Mouse (Mus musculus): ENCODE data around the gene Ppp5c. TPM values are rescaled to one million over a fixed set of nuclear protein-coding genes. Genes with fewer than 3 reads are reported as not detected.

Ppp5c gene
- total RNA-seq, 2 experiments from 2014 or later = 64.8 to 65.8 TPM

DNA sequence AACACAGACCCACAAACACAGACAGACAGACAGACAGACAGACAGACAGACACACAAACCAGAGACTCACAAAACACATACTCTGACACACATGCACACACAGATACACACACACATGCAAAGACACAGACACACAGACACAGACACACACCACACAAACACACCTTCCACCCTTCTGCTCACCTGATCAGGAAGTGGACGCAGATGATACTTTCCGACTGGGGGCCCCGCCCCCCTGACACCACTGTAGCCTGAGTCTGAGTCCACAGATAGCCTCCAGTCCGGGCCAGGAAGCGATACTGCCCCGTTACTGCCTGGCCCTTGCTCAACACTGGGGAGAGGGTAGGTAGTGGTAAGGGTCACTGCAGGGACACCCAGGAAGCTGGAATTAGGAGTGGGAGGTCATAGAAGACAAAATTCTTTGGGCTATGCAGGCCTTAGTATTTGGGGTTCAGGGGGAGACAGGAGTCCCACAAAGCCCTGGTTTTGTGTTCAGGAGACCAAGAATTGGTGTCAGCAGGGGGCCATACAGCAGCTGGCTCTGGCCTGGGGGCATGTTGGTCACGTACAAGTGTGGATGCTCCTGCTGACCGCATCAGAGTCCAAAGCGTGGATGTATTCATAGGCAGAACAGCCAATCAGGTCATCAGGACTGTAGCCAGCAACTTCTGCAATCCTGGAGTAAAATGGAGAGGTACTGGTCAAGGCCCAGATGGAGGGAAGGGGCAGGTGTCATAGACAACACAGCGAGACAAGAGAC, 20.9 kb upstream of the Ppp5c start:
- no peak for TF ChIP-seq CTCF (IDR thresholded peaks at IDR 0.05)
- Histone ChIP-seq H3K4me3 (no peak overlapping the region), H3K27ac (no peak overlapping the region)
- intact Hi-C loops (cut with DNase I) = loop anchor here (2.0 kb wide), 1 partner anchor 14 kb away; no protein-coding TSS in a partner anchor
- no peak for DNase-seq

DNA sequence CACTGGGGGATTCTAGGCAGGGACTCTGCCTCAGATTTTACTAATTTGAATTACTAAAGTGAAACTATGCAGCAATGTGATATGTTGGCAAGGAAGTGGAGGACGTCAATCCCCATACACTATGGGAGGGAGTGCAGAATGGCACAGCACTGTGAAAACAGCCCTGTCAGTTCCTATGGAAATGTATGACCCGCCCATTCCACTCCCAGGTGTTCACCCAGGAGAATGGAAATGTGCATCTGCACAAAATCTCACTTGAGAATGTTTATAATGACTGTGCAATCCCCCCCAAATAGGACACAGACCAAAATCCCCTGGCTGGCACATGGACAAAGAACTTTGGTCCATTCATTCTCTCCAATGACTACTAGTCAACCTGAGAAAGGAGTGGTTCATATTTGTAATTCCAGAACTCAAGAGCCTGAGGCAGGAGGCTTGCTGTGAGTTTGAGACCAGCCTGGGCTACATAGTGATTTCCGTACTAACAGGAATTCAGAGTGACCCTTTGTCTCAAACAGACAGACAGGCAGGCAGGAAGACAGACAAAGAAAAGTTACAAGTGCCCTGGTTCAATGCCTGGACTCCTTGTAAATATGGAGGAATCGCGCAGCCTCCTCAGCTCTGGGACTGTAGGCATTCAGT, 19.4 kb upstream of the Ppp5c start:
- intact Hi-C loops (cut with DNase I) = no loop called here
- DNase-seq = no peak

DNA sequence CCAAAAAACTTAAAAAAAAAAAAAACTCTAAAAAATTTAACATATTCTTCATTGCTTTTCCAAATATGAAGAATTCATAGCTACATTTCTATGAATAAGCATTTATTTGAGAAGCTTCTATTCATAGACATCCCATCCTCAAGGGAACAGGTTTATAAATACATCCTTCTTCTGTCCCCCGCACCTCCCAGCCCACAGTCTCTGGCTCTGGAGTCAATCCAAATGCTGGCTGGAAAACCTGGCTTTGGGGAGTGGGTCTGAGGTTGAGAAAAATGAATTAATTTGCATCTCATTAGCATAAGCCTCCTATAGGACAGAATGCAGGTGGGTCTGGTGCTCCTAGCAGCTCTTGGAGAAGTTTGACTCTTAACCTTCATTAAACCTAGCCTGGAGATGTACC, 18.0 kb upstream of the Ppp5c start:
- intact Hi-C loops (cut with DNase I) = no loop called here
- no peak for TF ChIP-seq CTCF (IDR thresholded peaks at IDR 0.05)
- no peak overlapping the region for H3K4me3 ChIP-seq
- H3K27ac ChIP-seq = no peak overlapping the region
- no peak for DNase-seq

More for the DNA sequence above, 19.4 kb upstream of the Ppp5c start:
- H3K27ac ChIP-seq = no peak overlapping the region
- no peak overlapping the region for H3K4me3 ChIP-seq
- no peak for TF ChIP-seq CTCF (IDR thresholded peaks at IDR 0.05)

GRCm38 (mm10) chr7:17039373-17039772, 11.6 kb upstream of the Ppp5c start:
- Histone ChIP-seq H3K27ac (no peak overlapping the region), H3K4me3 (no peak overlapping the region)
- no peak for TF ChIP-seq CTCF (IDR thresholded peaks at IDR 0.05)
- intact Hi-C loops (cut with DNase I) = no loop called here
- no peak for DNase-seq

DNA sequence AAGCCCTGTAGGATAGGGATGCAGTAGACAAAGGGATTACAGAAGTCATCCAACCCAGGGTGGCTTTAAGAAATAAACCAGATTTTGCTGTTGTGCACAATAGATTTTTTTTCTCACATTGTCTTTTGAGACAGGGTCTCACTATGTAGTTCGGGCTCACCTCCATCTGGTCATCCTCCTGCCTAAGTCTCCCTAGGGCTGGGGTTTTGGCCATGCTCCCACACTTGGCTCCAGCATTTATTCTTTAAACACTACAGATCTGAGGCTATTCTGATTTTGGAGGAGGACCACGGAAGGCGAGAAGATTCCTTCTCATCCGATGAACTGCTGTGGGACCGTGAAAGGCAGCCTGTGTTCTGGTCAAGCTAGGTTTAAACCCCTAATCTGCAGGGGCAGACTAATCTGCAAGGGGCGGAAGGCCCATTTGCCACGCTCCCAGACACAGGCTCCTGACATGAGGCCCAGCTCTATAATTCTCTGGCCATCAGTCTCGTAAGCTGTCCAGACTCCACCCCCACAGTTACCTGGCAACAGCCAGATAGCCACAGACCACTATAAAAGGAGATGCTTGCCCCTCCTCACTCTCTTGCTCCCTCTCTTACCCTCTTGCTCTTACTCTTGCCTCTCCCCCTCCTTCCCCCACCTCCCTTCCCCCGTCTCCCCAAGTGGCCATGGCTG, 10.4 kb upstream of the Ppp5c start:
- TF ChIP-seq CTCF (IDR thresholded peaks at IDR 0.05) = no peak
- intact Hi-C loops (cut with DNase I) = no loop called here
- no peak overlapping the region for H3K27ac ChIP-seq
- DNase-seq = peak; percentile 6
- no peak overlapping the region for H3K4me3 ChIP-seq

DNA sequence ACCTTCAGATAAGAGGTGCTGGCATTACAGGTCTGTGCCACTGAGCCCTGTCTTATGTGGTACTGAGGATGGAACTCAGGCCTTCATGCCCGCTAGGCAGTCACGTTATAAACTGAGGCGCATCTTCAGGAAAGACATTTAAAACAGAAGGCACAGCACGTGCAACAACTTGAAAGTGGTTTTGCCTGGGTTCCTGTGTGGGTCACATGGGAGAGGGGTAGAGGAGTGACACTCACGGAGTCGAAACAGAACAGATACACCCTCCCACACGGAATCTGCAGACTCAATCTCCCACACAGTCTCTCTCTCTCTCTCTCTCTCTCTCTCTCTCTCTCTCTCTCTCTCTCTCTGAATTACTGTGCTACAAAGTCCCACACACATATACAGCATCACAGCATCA, 2.5 kb upstream of the Ppp5c start:
- Histone ChIP-seq H3K27ac (no peak overlapping the region), H3K4me3 (no peak overlapping the region)
- DNase-seq = no peak
- intact Hi-C loops (cut with DNase I) = no loop called here
- no peak for TF ChIP-seq CTCF (IDR thresholded peaks at IDR 0.05)

DNA sequence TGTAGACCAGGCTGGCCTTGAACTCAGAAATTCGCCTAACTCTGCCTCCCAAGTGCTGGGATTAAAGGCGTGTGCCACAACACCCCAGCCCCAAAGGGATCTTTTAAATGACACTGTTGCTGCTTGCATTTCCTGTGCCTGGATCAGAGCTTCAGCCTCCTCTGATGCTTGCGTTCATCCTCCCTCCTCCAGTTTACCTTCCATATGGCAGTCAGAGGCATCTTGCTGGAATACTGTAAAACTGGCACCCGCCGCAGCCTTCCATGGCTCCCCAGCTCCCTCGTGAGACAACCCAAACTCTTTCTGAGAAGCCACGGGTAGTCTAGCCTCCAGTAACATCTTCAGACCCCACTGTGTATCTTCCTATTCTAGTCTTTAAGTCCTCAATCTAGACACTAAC, 1.2 kb upstream of the Ppp5c start:
- no peak overlapping the region for H3K4me3 ChIP-seq
- peak overlapping the region; percentile 98; the same call in 1 of the 2 replicates for H3K27ac ChIP-seq
- DNase-seq = peak; percentile 14
- TF ChIP-seq CTCF (IDR thresholded peaks at IDR 0.05) = no peak
- intact Hi-C loops (cut with DNase I) = loop anchor here (2.0 kb wide), 1 partner anchor 22 kb away; no protein-coding TSS in a partner anchor

GRCm38 (mm10) chr7:17026710-17027587, 775 bp downstream of the Ppp5c start:
- Histone ChIP-seq H3K4me3 (peak overlapping the region; percentile 87), H3K27ac (peak overlapping the region; percentile 98)
- intact Hi-C loops (cut with DNase I) = no loop called here
- DNase-seq = peak; percentile 7
- peak; percentile 61 for TF ChIP-seq CTCF (IDR thresholded peaks at IDR 0.05)

- no peak for TF ChIP-seq CTCF (IDR thresholded peaks at IDR 0.05)
- Histone ChIP-seq H3K4me3 (peak overlapping the region; percentile 87), H3K27ac (peak overlapping the region; percentile 98)
- intact Hi-C loops (cut with DNase I) = no loop called here
- DNase-seq = peak; percentile 14
Measured at GRCm38 (mm10) chr7:17025896-17026622, 1.7 kb downstream of the Ppp5c start.

GRCm38 (mm10) chr7:17025505-17025894, 2.2 kb downstream of the Ppp5c start:
- H3K4me3 ChIP-seq = peak overlapping the region; percentile 87; the same call in 1 of the 2 replicates
- peak overlapping the region; percentile 80 for H3K27ac ChIP-seq
- intact Hi-C loops (cut with DNase I) = no loop called here
- DNase-seq = no peak
- TF ChIP-seq CTCF (IDR thresholded peaks at IDR 0.05) = no peak

- intact Hi-C loops (cut with DNase I) = no loop called here
- TF ChIP-seq CTCF (IDR thresholded peaks at IDR 0.05) = no peak
- Histone ChIP-seq H3K27ac (peak overlapping the region; percentile 80), H3K4me3 (peak overlapping the region; percentile 45)
- peak; percentile 40 for DNase-seq
Measured at GRCm38 (mm10) chr7:17024814-17025504, 2.8 kb downstream of the Ppp5c start.
